Mouse (Mus musculus): ENCODE measurements around the gene Trappc12.

- TF ChIP-seq CTCF (IDR thresholded peaks at IDR 0.05; ENCODE audit: low read depth) (no peak), EP300 (IDR thresholded peaks at IDR 0.05; ENCODE audit: low read depth) (peak; percentile 83)
These were observed 6.9 kb downstream of the Trappc12 start for GRCm38 (mm10) chr12:28743328-28743727.

All from liver, postnatal 0 days (tissue).